Mouse (Mus musculus) brain, embryonic 18.5 days (tissue): ENCODE results near the gene Pin1.
"Not testable (repeated sequence)": the region's sequence is repeated elsewhere in the genome, so short reads cannot be mapped to it uniquely, and the experiment has no call there.

ENCODE experiments used
- DNase-seq: peaks from one replicate; pipeline ENCODE4 v3.0.0-alpha.2; 2012; ENCODE audit warnings: low read depth, low spot score

The Pin1 gene

GRCm38 (mm10) chr9:20651602-20652259, at the start of gene Pin1:
Gene Pin1, plus strand, starts transcription at chr9:20652095.
- DNase-seq: peak; percentile 100

GRCm38 (mm10) chr9:20606269-20606668, 45.6 kb upstream of the Pin1 start:
- no peak for DNase-seq

GRCm38 (mm10) chr9:20607100-20607974, 44.6 kb upstream of the Pin1 start:
- peak; percentile 86 for DNase-seq

GRCm38 (mm10) chr9:20609831-20610464, 41.9 kb upstream of the Pin1 start:
- DNase-seq: no peak

GRCm38 (mm10) chr9:20611976-20612375, 39.9 kb upstream of the Pin1 start:
- DNase-seq: no peak

GRCm38 (mm10) chr9:20616685-20617084, 35.2 kb upstream of the Pin1 start:
- no peak for DNase-seq

- DNase-seq: no peak
Observed at GRCm38 (mm10) chr9:20631332-20631731, 20.6 kb upstream of the Pin1 start.

GRCm38 (mm10) chr9:20635676-20636075, 16.2 kb upstream of the Pin1 start:
- not testable (repeated sequence) for DNase-seq

- no peak for DNase-seq
Observed at GRCm38 (mm10) chr9:20636256-20636655, 15.6 kb upstream of the Pin1 start.

- DNase-seq: no peak
Observed at GRCm38 (mm10) chr9:20636790-20637189, 15.1 kb upstream of the Pin1 start.

GRCm38 (mm10) chr9:20638552-20638951, 13.3 kb upstream of the Pin1 start:
- DNase-seq: no peak

GRCm38 (mm10) chr9:20639486-20639885, 12.4 kb upstream of the Pin1 start:
- DNase-seq: no peak

- no peak for DNase-seq
Observed at GRCm38 (mm10) chr9:20641501-20641900, 10.4 kb upstream of the Pin1 start.

GRCm38 (mm10) chr9:20642101-20642895, 9.6 kb upstream of the Pin1 start, which contains the start of gene Ubl5:
Gene Ubl5, plus strand, starts transcription at chr9:20642878.
- DNase-seq: peak; percentile 91

- peak; percentile 61 for DNase-seq
Observed at GRCm38 (mm10) chr9:20642896-20643466, 8.9 kb upstream of the Pin1 start.

- DNase-seq: no peak
Observed at GRCm38 (mm10) chr9:20643781-20644180, 8.1 kb upstream of the Pin1 start.

- peak; percentile 62 for DNase-seq
Observed at GRCm38 (mm10) chr9:20644360-20645081, 7.4 kb upstream of the Pin1 start, which contains the start of gene Fbxl12. Gene Fbxl12, minus strand, starts transcription at chr9:20644767.

GRCm38 (mm10) chr9:20645121-20645520, 6.8 kb upstream of the Pin1 start:
- no peak for DNase-seq

- DNase-seq: no peak
Observed at GRCm38 (mm10) chr9:20652260-20652658, 364 bp downstream of the Pin1 start.

- no peak for DNase-seq
Observed at GRCm38 (mm10) chr9:20653859-20654258, 2.0 kb downstream of the Pin1 start.
